Mouse (Mus musculus) monocyte, adult 2 months (primary cell): ENCODE results near the gene Clec18a.
"Not testable (repeated sequence)": the region's sequence is repeated elsewhere in the genome, so short reads cannot be mapped to it uniquely, and the experiment has no call there.

ENCODE experiments used
- DNase-seq, 2 experiments: peaks; one replicate each; pipeline ENCODE4 v3.0.0; 2022; ENCODE audit warnings: low spot score in 2 of 2, low read depth in 1 of 2

Gene Clec18a

GRCm38 (mm10) chr8:111092326-111092725 is at the start of gene Clec18a:
TSS of gene Clec18a (minus strand) at chr8:111092426.
- not testable (repeated sequence) for DNase-seq

DNA sequence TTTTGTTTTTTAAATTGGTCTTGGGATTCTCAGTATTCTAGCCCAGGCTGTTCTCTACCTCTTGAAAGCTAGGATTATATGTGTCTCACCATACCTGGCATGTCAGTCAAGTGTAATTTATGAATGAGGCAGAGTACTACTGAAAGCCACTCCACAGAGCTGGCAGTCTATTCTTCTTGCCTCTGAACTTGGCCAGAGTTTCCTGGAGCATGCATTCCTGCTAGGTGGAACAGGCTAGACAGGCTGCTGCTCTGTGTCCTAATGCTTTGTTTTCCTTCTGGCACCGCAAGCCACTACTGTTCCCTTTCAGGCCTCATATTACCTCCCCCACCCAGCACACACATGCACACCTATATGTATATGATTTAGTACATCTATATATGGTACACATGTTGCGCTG is 38.5 kb upstream of the Clec18a start:
- DNase-seq = no peak

DNA sequence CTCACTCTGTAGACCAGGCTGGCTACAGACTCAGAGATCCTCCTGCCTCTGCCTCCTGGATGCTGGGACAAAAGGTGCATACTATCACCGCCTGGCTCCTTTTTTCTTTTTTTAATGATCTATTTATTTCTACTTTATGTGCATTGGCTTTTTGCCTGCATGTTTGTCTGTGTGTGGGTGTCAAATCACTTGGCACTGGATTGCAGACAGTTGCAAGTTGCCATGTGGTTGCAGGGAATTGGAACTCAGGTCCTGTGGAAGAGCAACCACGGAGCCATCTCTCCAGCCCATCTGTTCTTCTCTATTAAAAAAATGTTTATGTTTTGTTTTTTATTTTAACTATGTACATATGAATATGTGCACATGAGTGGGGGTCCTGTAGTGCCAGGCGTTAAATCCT is 27.3 kb upstream of the Clec18a start:
- DNase-seq = no peak

DNA sequence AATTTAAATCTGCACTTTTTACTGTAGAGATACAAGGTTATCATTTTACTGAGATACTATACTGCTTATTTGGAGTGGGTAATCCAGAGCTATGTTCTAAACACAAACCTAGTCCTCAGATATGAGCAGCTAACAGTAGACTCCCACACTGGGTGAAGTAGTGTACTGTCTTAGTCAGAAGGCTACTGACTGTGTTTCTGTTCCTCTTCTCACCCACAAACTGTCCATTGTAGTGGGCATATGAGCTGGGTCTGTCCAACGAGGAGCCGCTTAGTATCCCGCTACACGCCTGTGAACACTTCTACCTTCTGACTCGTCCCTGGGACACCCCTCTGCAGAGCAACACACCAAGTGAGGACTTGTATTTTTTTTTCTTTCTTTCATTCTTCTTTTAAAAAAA is 22.7 kb upstream of the Clec18a start:
- no peak for DNase-seq

- not testable (repeated sequence) for DNase-seq
Observed at GRCm38 (mm10) chr8:111094719-111095302, 2.6 kb upstream of the Clec18a start.

- DNase-seq = peak; percentile 71 to 89
Observed at GRCm38 (mm10) chr8:111093865-111094718, 1.9 kb upstream of the Clec18a start, which contains the start of gene Pdpr. TSS of gene Pdpr (plus strand) at chr8:111094630.

DNA sequence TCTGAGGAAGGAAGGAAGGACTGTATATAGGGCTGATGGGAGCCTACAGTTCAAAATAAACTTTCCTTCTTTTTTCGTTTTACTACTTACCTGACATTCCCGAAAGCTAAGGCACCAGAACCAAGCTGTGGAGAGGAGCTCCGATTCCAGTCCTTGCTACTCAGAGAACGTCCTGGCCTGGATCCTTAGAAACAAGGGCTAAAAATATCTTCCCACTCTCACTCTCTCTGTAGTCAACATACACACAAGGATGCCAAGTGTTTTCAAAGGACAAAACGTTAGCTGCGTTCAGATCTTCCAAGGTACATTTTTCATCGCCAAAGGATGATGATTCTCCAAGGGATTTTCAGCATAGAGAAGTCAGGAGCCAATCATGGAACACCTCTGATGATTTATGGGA is 520 bp downstream of the Clec18a start:
- DNase-seq = no peak

GRCm38 (mm10) chr8:111090126-111090525 is 2.1 kb downstream of the Clec18a start:
- peak; percentile 19 to 49 for DNase-seq

GRCm38 (mm10) chr8:111083936-111084335 is 8.3 kb downstream of the Clec18a start:
- not testable (repeated sequence) for DNase-seq

DNA sequence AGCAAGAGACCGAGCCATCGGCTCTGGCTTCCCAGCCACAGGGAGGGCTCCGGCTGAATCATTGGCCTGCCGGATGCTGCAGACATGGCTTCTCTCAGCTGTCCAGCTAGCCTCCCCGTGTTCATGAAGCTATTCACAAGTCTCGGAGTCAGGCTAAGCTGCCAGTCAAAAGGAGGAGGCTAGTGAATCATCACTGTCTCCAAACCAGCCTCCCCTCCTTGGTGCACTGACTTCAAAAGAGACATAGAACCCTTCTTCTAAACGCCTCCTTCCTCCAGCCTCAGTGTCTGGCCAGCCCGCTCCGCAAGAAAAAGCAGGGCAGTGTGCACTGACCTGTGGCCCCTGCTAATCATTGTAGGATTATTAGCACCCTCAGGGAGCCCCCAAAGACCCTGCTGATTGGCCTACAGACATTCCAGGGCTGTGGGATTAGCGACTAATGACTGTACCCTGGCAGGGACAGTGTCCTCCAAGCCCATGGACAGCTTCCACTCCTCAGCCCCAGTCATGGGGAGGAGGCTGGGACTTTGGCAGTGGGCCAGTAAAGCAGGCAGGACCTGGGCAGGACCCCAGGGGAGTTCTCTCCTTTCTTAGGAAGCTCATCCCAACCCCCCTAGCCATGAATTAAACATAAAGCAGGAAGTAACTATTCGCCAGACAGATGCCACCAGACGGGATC is 10.5 kb downstream of the Clec18a start:
- no peak for DNase-seq

GRCm38 (mm10) chr8:111079861-111080271 is 12.4 kb downstream of the Clec18a start:
- DNase-seq = no peak

- DNase-seq = no peak
Observed at GRCm38 (mm10) chr8:111079461-111079860, 12.8 kb downstream of the Clec18a start.

GRCm38 (mm10) chr8:111075926-111076325 is 16.3 kb downstream of the Clec18a start:
- DNase-seq = no peak

DNA sequence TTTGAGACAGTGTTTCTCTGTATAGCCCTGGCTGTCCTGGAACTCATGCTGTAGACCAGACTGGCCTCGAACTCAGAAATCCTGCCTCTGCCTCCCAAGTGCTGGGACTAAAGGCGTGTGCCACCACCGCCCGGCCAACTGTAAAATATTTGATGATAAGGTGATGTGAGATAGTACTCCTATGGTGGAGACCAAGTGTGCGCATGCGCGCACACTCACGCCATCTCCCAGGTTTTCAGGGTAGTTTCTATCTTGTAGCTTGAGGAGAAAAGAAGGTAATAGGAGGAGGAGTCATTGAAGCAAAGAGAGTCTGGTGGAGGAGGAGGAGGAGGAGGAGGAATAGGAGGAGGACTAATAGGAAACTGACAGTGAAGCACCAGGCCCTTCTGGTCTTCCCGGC is 23.6 kb downstream of the Clec18a start:
- DNase-seq = not testable (repeated sequence)

DNA sequence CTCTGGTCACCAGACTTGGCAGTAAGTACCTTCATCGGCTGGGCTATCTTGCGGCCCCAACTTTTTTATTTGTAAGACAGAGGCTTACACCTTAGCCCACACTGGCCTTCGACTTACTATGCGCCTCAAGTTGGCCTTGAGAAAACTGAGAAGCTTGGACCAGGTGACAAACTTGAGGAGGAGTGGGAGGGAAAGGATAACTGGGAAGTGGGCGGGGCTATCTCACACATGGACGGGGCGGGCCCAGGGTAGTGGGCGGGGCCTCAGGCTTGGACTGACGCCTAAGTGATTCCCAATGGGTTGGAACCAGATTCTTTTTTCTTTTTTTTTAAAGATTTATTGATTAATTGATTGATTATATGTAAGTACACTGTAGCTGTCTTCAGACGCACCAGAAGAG is 24.8 kb downstream of the Clec18a start:
- DNase-seq = no peak

DNA sequence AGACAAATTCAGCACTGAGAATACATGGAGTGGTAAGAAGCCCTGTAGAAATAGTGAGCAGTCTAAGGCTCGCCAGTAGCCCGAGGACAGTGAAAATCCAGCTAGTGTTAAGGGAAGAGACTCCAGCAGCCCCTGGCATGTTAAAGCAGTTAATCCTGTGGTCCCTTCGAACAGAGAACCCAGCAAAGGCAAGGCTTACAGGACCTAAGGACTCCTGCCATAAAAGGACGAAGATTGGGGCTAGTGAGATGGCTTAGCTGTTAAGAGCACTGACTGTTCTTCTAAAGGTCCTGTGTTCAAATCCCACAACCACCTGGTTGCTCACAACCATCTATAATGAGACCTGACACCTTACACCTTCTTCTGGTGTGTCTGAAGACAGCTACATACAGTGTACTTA is 25.9 kb downstream of the Clec18a start:
- no peak for DNase-seq

DNA sequence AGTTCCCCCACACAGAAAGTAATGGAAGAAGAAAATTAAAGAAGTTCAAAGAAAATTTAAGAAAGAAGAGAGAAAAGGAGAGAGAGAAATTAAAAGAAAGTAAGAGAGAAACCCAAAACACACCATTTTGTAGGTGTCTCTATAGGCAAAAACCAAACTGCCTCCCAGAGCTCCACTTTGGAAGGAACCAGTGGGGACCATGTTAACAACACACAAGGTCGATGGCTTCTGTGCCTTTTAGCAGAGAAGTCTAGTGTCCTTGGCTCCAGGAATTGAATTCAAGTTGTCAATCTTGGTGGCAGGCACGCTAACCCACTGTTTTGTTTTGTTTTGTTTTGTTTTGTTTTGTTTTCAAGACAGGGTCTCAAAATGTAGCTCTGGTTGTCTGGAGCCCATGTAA is 29.3 kb downstream of the Clec18a start:
- DNase-seq = no peak

DNA sequence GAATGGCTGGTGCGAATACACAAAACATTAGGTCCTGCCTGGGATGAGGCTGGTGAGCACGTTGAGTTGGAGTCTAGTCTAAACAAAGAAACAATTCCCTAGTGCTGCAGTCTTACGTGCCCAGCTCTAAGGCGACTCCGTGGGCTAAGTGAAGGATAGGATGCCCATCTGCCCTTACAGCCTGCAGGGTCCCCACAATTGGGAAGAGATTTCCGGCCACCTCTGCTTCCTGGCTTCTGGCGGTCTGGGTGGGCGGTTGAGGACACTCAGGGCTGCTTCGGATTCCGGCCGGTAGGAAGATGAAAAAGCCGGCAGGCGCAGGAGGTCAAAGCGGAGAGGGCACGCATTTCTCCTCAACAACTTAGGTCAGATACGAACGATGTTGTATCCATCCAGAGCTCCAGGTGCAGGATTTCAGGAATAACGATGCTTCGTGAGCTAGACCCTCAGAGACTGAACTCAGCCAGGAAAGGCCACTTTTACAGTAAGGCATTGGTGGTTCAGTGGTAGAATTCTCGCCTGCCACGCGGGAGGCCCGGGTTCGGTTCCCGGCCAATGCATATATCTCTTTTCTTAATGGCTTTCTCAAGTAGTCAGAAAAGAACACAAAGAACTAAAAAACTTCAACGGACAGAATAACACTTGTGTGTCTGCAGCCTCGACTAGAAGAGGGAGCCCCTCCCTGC is 30.0 kb downstream of the Clec18a start:
- peak; percentile 57 to 83 for DNase-seq

DNA sequence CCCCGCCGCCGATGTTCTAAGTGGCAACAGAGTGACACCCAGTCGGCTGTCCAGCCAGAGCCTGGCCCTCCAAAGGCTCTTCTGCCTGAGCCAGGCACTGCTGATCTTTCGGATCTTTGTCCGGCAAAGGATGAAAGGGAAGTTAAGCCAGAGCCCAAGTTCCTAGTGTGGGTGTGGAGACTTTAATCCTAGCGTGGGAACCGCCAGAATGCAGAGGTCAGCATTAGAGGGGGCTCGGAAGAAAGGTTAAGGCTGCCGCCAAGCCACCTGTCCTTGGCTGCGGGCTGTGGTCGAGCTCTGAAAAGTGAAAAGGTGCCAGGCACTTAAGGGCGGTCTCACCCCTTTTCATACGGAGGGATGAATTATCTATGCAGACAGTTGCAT is 30.5 kb downstream of the Clec18a start:
- no peak for DNase-seq

- DNase-seq = no peak
Observed at GRCm38 (mm10) chr8:111058946-111059572, 33.2 kb downstream of the Clec18a start.
